9 mouse cellular contexts compared by ENCODE assay signal in genomic region chr4:46305436-46305835, GRCm38 (mm10). TPM values are rescaled to one million over a fixed set of nuclear protein-coding genes. Genes with fewer than 3 reads are reported as not detected.
DNase-seq lines count a peak whose midpoint lies in the region; ATAC-seq and TF ChIP-seq lines count a peak whose summit lies in the region.
"Had no signal": no experiment of that assay in that cellular context is flagged by ENCODE, and none has a peak within 500 bp of the region (broad histone marks: within the 10 kb centered on the region; RNA-seq: fewer than 3 reads in every experiment).

No protein-coding gene starts in this region.

- intact Hi-C loops in heart, postnatal 36 days (cut with DNase I) = loop anchor here (2.0 to 5.0 kb wide), 2 partner anchors 82 to 103 kb away; partner anchors contain the start of gene Trmo

- no peak for TF ChIP-seq CTCF in C2C12 (IDR thresholded peaks at IDR 0.05; ENCODE audit: control insufficient read depth, insufficient read depth, insufficient read length)

- H3K27ac ChIP-seq in heart, embryonic 11.5 days (ENCODE audit: low read depth, low read length) = no peak overlapping the region
- H3K27ac ChIP-seq in embryonic facial prominence, embryonic 12.5 days = no peak overlapping the region
- no peak overlapping the region for H3K27ac ChIP-seq in limb, embryonic 11.5 days (replicated peaks; ENCODE audit: low read depth, low read length)
- no peak overlapping the region for H3K27ac ChIP-seq in stomach, embryonic 15.5 days

- H3K4me1 ChIP-seq in heart, embryonic 11.5 days (ENCODE audit: control insufficient read depth, insufficient read depth, low read length) = 0 out of 2 replicates have a peak, but pooled peaks cover 9% of the 10 kb centered on the region
- peaks cover 4% of the 10 kb centered on the region; the same call in 1 of the 2 replicates for H3K4me1 ChIP-seq in embryonic facial prominence, embryonic 12.5 days
- H3K4me1 ChIP-seq in limb, embryonic 11.5 days (ENCODE audit: control insufficient read depth, insufficient read depth, low read length) = no peaks in the 10 kb centered on the region
- no peaks in the 10 kb centered on the region for H3K4me1 ChIP-seq in stomach, embryonic 15.5 days

- no peaks in the 10 kb centered on the region for H3K36me3 ChIP-seq in heart, embryonic 11.5 days (ENCODE audit: control insufficient read depth, insufficient read depth, low read length)
- no peaks in the 10 kb centered on the region for H3K36me3 ChIP-seq in C2C12 (ENCODE audit: control insufficient read depth, insufficient read depth)
- H3K36me3 ChIP-seq in embryonic facial prominence, embryonic 12.5 days = no peaks in the 10 kb centered on the region
- no peaks in the 10 kb centered on the region for H3K36me3 ChIP-seq in limb, embryonic 11.5 days (ENCODE audit: control insufficient read depth, insufficient read depth, low read length)
- H3K36me3 ChIP-seq in stomach, embryonic 15.5 days = no peaks in the 10 kb centered on the region

- 20% methylated on average over 7 of the region's 7 CpGs for WGBS in heart, embryonic 11.5 days (ENCODE audit: insufficient replicate concordance)
- 18% methylated on average over 7 of the region's 7 CpGs for WGBS in embryonic facial prominence, embryonic 12.5 days
- 22% methylated on average over 7 of the region's 7 CpGs for WGBS in limb, embryonic 11.5 days
- 19% methylated on average over 7 of the region's 7 CpGs for WGBS in stomach, embryonic 15.5 days

- ATAC-seq in heart, embryonic 11.5 days (replicated peaks; ENCODE audit: insufficient number of reproducible peaks, low FRiP score, low TSS enrichment) = no peak
- no peak for ATAC-seq in embryonic facial prominence, embryonic 12.5 days (ENCODE audit: insufficient number of reproducible peaks, insufficient read depth, low FRiP score, low TSS enrichment)
- ATAC-seq in limb, embryonic 11.5 days (ENCODE audit: insufficient number of reproducible peaks, low FRiP score, low TSS enrichment, low read depth) = no peak
- no peak for ATAC-seq in stomach, embryonic 15.5 days (ENCODE audit: insufficient read depth, low FRiP score, low read depth)
- ATAC-seq in megakaryocyte progenitor cell, adult 5-6 weeks (replicated peaks; ENCODE audit: poor library complexity) = no peak

- H3K9ac ChIP-seq in heart, embryonic 11.5 days (ENCODE audit: low read depth, low read length) = no peak overlapping the region; the same call in 1 of the 2 replicates
- peak overlapping the region; percentile 71; the same call in 1 of the 2 replicates for H3K9ac ChIP-seq in embryonic facial prominence, embryonic 12.5 days
- H3K9ac ChIP-seq in limb, embryonic 11.5 days (ENCODE audit: low read length) = no peak overlapping the region
- no peak overlapping the region for H3K9ac ChIP-seq in stomach, embryonic 15.5 days

- DNase-seq in heart, postnatal 36 days = no peak
- no peak for DNase-seq in limb, embryonic 11.5 days (ENCODE audit: low spot score)
- DNase-seq in frontal cortex, postnatal 10 days (ENCODE audit: low spot score in 2 of 2) = no peak

- no peaks in the 10 kb centered on the region for H3K9me3 ChIP-seq in heart, embryonic 11.5 days (replicated peaks; ENCODE audit: control insufficient read depth, low read length)
- H3K9me3 ChIP-seq in embryonic facial prominence, embryonic 12.5 days = no peaks in the 10 kb centered on the region
- no peaks in the 10 kb centered on the region for H3K9me3 ChIP-seq in limb, embryonic 11.5 days (ENCODE audit: control insufficient read depth, low read length)
- H3K9me3 ChIP-seq in stomach, embryonic 15.5 days = no peaks in the 10 kb centered on the region

- no peaks in the 10 kb centered on the region for H3K79me3 ChIP-seq in C2C12 (ENCODE audit: low read depth)

- H3ac ChIP-seq in C2C12 (ENCODE audit: control insufficient read depth, insufficient read length, low read depth) = no peak overlapping the region

- peak overlapping the region; percentile 86 for H3K4me3 ChIP-seq in heart, embryonic 11.5 days (ENCODE audit: low read depth, low read length)
- H3K4me3 ChIP-seq in C2C12 (ENCODE audit: insufficient read depth, poor library complexity, severe bottlenecking) = peak overlapping the region; percentile 40
- peak overlapping the region; percentile 72 for H3K4me3 ChIP-seq in embryonic facial prominence, embryonic 12.5 days
- H3K4me3 ChIP-seq in limb, embryonic 11.5 days (ENCODE audit: low read depth, low read length) = peak overlapping the region; percentile 70
- peak overlapping the region; percentile 73 for H3K4me3 ChIP-seq in stomach, embryonic 15.5 days (replicated peaks)

- peaks cover 38% of the 10 kb centered on the region for H3K27me3 ChIP-seq in heart, embryonic 11.5 days (ENCODE audit: control insufficient read depth, insufficient read depth, low read length)
- no peaks in the 10 kb centered on the region for H3K27me3 ChIP-seq in C2C12 (ENCODE audit: control insufficient read depth, insufficient read depth, insufficient read length)
- H3K27me3 ChIP-seq in embryonic facial prominence, embryonic 12.5 days = peaks cover 26% of the 10 kb centered on the region
- H3K27me3 ChIP-seq in limb, embryonic 11.5 days (ENCODE audit: control insufficient read depth, insufficient read depth, low read length) = peaks cover 18% of the 10 kb centered on the region
- H3K27me3 ChIP-seq in stomach, embryonic 15.5 days (replicated peaks) = 0 out of 2 replicates have a peak, but pooled peaks cover 16% of the 10 kb centered on the region

- H3K4me2 ChIP-seq in heart, embryonic 11.5 days = peak overlapping the region; percentile 87
- H3K4me2 ChIP-seq in embryonic facial prominence, embryonic 12.5 days (replicated peaks) = peak overlapping the region; percentile 89
- H3K4me2 ChIP-seq in limb, embryonic 11.5 days (ENCODE audit: low read depth, severe bottlenecking) = peak overlapping the region; percentile 75; the same call in 1 of the 2 replicates
- H3K4me2 ChIP-seq in stomach, embryonic 15.5 days = peak overlapping the region; percentile 67

- no peaks in the 10 kb centered on the region for H3K79me2 ChIP-seq in C2C12 (ENCODE audit: control insufficient read depth, insufficient read depth)

TF ChIP-seq in C2C12, 6 proteins besides CTCF, POLR2A, EP300 and RAD21:
- no peak for TF ChIP-seq MYOG (IDR thresholded peaks at IDR 0.05; ENCODE audit: control insufficient read depth, extremely low read depth, insufficient read length)
- no peak for TF ChIP-seq USF1 (IDR thresholded peaks at IDR 0.05; ENCODE audit: low read depth)
- TF ChIP-seq CEBPB (IDR thresholded peaks at IDR 0.05; ENCODE audit: low read depth) = no peak
- TF ChIP-seq FOSL1 (IDR thresholded peaks at IDR 0.05; ENCODE audit: insufficient read depth, low read length, poor library complexity, severe bottlenecking) = no peak
- no peak for TF ChIP-seq MAX (IDR thresholded peaks at IDR 0.05)
- no peak for TF ChIP-seq MYOD1 (IDR thresholded peaks at IDR 0.05; ENCODE audit: control insufficient read depth, insufficient read length, low read depth)
TF ChIP-seq in C2C12: peak in this region for 0.

RNA-seq across cellular contexts. Expression of gene Foxe1, which starts 38.0 kb away (rescaled TPM):
- polyA plus RNA-seq in heart, embryonic 11.5 days (2014; fragmentation: Nextera tagmentation; extraction: Ambion mirVana) = 0.07 TPM in 2 replicates
- total RNA-seq in heart, postnatal 36 days (2021) = not detected
- polyA plus RNA-seq in C2C12 (2012; fragmentation: generic; extraction: Trizol) = not detected
- 1.8 and 3.0 TPM in 2 replicates for polyA plus RNA-seq in embryonic facial prominence, embryonic 12.5 days (2016; fragmentation: Nextera tagmentation; extraction: Ambion mirVana)
- polyA plus RNA-seq in limb, embryonic 11.5 days (2014; fragmentation: Nextera tagmentation; extraction: Ambion mirVana) = not detected in 2 replicates
- 0.54 and 0.71 TPM in 2 replicates for polyA plus RNA-seq in stomach, embryonic 15.5 days (2015; fragmentation: Nextera tagmentation; extraction: Ambion mirVana)
- total RNA-seq in megakaryocyte progenitor cell, adult 5-6 weeks (2015) = not detected in 2 replicates
- total RNA-seq in megakaryocyte progenitor cell, adult 5-6 weeks (2017) = not detected in 2 replicates
- total RNA-seq: layer of hippocampus, postnatal 25 days had no signal
